Mouse (Mus musculus) C3H10T1/2 (cell line): ENCODE results near the gene Apbb1ip. TPM values are rescaled to one million over a fixed set of nuclear protein-coding genes. Genes with fewer than 3 reads are reported as not detected.

Source experiments
- polyA plus RNA-seq, 2 experiments: library from polyadenylated mRNA; unstranded; fragments of >200 nt; fragmentation: generic; extraction: Trizol; gene quantifications; one replicate each; pipeline ENCODE4 v1.2.1; 2012; ENCODE audit warnings: missing spikeins in 2 of 2

Gene Apbb1ip
- 10 to 100 TPM in 1 of 2 experiments, 1 to 10 TPM in 1; 8.5 to 23.3 TPM for polyA plus RNA-seq

GRCm38 (mm10) chr2:22773549-22774180 is at the start of gene Apbb1ip:
Gene Apbb1ip, plus strand, starts transcription at chr2:22774094.

DNA sequence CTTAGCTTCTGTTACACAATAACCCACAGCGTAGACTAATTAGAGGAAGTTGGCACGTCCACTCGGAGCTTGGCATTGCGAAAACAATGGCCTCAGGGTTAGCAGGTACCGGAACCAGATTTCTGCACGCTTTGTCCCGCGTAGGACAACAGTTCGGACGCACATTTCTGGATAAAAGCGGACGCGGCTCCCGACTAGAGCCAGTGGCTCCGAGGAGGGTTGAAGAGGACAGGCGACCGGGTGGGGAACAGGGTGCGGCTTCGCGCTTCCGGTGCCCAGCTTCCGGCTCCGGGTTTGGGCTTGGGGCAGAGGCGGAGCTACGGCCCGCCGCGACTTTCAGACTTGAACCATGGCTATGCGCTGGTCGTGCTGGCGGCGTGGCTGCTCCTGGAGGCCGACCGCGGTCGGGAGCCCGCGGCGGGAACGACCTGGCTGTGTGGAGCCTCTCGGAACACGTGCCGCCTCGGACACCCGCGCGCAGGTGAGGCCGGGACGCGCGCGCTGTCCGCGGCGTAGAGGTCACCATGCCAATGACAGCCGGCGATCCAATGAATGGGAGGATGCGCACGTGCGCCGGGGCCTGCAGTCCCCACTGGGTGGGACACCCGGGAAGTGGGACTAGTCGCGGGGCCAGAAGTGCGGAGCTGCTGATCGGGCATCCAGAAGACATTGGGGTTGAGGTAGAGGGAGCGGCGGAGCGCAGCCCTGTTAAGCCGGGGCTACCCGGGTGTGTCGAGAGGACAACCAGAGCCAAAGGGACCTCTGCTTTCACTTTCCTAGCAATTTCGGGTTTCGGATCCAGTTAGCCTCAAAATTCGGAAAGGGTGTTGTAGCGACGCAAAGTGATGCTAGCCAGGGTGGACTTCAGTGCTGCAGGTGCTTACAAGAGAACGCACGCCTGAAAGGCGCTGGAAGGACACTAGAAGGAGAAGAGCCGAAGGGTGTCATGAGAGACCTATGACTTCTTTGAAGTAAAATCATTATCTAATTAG is 121.7 kb downstream of the Apbb1ip start, which contains the start of gene Pdss1:
TSS of gene Pdss1 (plus strand) at position 241 of the 992 bp plus-strand sequence.

Other genes with a start within 250 kb of the Apbb1ip start
- not detected for gene Gad2, start 151.9 kb upstream of the Apbb1ip start, polyA plus RNA-seq
- gene Pdss1, start 121.4 kb downstream of the Apbb1ip start, polyA plus RNA-seq, result 1 to 10 TPM in 1 of 2 experiments, under 1 TPM in 1; 0.94 to 2.2 TPM